Mouse (Mus musculus) lung, embryonic 16.5 days (tissue): ENCODE measurements around the gene Gm17018. TPM values are rescaled to one million over a fixed set of nuclear protein-coding genes. Genes with fewer than 3 reads are reported as not detected.

Experiments used
- ATAC-seq: fragments of 200-750 bp; cut with Nextera tagmentation; 2 replicates; pipeline ENCODE4 v1.8.0; 2017; ENCODE audit warnings: low read depth, mild to moderate bottlenecking, moderate library complexity
- H3K27ac ChIP-seq: fragments of 300-500 bp; sonication (generic); 2 replicates; pipeline ENCODE4 v1.5.1; 2014; ENCODE audit warnings: mild to moderate bottlenecking, control low read depth, low read length
- H3K27me3 ChIP-seq: fragments of 300-500 bp; sonication (generic); 2 replicates; pipeline ENCODE4 v1.6.1; 2014; ENCODE audit warnings: low read depth, low read length, mixed read lengths; ENCODE audit not compliant: control insufficient read depth, insufficient read depth
- H3K36me3 ChIP-seq: fragments of 300-500 bp; sonication (generic); 2 replicates; pipeline ENCODE4 v1.6.1; 2014; ENCODE audit warnings: low read length; ENCODE audit not compliant: control insufficient read depth, insufficient read depth
- H3K4me1 ChIP-seq: fragments of 300-500 bp; sonication (generic); replicated peaks from 2 replicates; pipeline ENCODE4 v1.6.1; 2014; ENCODE audit warnings: low read length, mixed read lengths; ENCODE audit not compliant: control insufficient read depth, insufficient read depth
- H3K4me2 ChIP-seq: fragments of 300-500 bp; sonication (generic); 2 replicates; pipeline ENCODE4 v1.6.1; 2014; ENCODE audit warnings: low read depth, low read length, control low read depth
- H3K4me3 ChIP-seq: fragments of 300-500 bp; sonication (generic); 2 replicates; pipeline ENCODE4 v1.5.1; 2014; ENCODE audit warnings: mild to moderate bottlenecking, low read length, control low read depth
- H3K9ac ChIP-seq: fragments of 300-500 bp; sonication (generic); 2 replicates; pipeline ENCODE4 v1.6.1; 2014; ENCODE audit warnings: low read length, control low read depth
- H3K9me3 ChIP-seq: fragments of 300-500 bp; sonication (generic); 2 replicates; pipeline ENCODE4 v1.6.1; 2016; ENCODE audit warnings: low read length; ENCODE audit not compliant: control insufficient read depth
- WGBS: fragments of 180-500 bp; shearing (Covaris S2); extraction: QIAGEN DNeasy Blood & Tissue Kit; methylation state at CpG from one replicate; pipeline ENCODE4 v1.1.7; 2014; 5-methylcytosine and 5-hydroxymethylcytosine counted together
- polyA plus RNA-seq: library from polyadenylated mRNA; unstranded; fragments of >200 nt; fragmentation: Nextera tagmentation; extraction: Ambion mirVana; gene quantifications from 2 replicates; pipeline ENCODE4 v1.2.1, GENCODE M21; 2015

The Gm17018 gene
- polyA plus RNA-seq, 1 experiment from 2014 or later, result 60.5 TPM

DNA sequence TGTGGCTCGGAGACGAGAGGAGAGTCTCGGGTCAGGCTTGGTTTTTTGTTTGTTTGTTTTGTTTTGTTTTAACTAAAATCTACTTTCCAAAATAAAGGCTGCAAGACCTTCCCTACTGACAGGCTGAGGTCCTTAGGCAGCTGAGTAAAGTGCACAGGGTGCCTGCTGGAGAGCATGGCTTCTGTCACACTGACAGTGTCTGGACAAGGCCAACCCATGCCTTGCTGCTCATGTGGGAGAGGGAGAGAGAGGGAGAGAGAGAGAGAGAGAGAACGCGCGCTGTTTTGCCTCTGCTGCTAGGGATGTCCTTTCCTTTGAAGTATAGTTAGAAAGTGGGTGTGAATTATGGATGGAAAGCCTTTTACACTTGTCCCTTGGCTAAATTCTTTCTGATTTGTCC lies 28.9 kb upstream of the Gm17018 start:
- H3K4me2 ChIP-seq, result no peak overlapping the region
- peaks cover 5% of the 10 kb centered on the region for H3K4me1 ChIP-seq
- peaks cover 9% of the 10 kb centered on the region; the same call in 1 of the 2 replicates for H3K36me3 ChIP-seq
- ATAC-seq, result no peak
- 64% methylated on average over 6 of the region's 6 CpGs for WGBS
- H3K27ac ChIP-seq, result no peak overlapping the region
- H3K9ac ChIP-seq, result no peak overlapping the region
- H3K4me3 ChIP-seq, result no peak overlapping the region
- H3K27me3 ChIP-seq, result no peaks in the 10 kb centered on the region
- H3K9me3 ChIP-seq, result no peaks in the 10 kb centered on the region

DNA sequence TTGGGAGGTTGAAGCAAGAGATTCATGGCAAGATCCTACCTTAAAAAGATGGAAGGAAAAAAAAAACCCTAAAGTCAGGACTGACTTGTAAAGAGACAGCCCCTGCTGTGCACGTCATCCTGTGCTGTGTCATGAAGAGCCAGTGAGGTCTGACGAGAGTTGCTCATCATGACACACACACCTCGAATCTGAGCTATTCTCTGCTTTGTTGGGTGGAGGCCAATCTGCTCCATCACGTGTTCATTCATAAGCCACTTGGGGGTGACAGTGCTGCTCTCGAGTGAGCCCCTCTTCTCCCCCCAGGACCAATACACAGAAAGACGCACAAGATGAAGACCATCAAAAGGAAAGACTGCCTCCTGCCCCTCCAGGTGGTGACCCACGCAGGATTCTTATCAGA lies 26.8 kb upstream of the Gm17018 start:
- Histone ChIP-seq H3K36me3 (no peaks in the 10 kb centered on the region), H3K27ac (no peak overlapping the region), H3K4me1 (peaks cover 5% of the 10 kb centered on the region), H3K9me3 (no peaks in the 10 kb centered on the region), H3K9ac (no peak overlapping the region), H3K4me2 (no peak overlapping the region), H3K4me3 (no peak overlapping the region), H3K27me3 (no peaks in the 10 kb centered on the region)
- ATAC-seq, result no peak
- WGBS, result 51% methylated on average over 7 of the region's 7 CpGs

DNA sequence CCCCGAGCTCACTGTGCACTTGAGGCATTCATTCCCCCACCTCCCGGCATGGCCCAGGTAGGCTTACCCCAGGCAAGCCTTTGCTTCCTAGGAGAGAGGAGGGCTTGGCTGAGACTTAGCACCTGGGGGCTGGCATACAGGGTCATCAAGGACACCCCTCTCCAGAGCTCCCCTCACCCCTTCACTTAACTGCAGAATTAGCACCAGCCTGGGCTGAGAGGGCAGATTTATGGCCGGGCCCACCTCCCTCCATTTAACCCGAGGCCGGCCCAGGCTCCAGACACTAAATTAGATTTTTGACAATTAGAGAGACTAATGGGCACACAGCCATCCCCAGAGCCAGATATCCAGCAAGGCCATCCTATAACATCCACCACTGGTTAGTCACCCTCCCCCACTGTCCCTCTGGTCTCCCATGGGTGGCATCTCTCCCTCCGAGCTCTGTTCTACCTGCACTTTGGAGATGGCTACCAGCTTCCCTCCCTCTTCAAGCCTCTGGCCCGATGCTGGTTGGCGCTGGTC lies 25.1 kb upstream of the Gm17018 start:
- H3K9ac ChIP-seq, result no peak overlapping the region
- no peak for ATAC-seq
- no peaks in the 10 kb centered on the region for H3K9me3 ChIP-seq
- WGBS, result 64% methylated on average over 8 of the region's 8 CpGs
- no peak overlapping the region for H3K27ac ChIP-seq
- no peaks in the 10 kb centered on the region for H3K27me3 ChIP-seq
- no peak overlapping the region for H3K4me3 ChIP-seq
- H3K36me3 ChIP-seq, result no peaks in the 10 kb centered on the region
- no peak overlapping the region for H3K4me2 ChIP-seq
- H3K4me1 ChIP-seq, result no peaks in the 10 kb centered on the region; the same call in 1 of the 2 replicates

DNA sequence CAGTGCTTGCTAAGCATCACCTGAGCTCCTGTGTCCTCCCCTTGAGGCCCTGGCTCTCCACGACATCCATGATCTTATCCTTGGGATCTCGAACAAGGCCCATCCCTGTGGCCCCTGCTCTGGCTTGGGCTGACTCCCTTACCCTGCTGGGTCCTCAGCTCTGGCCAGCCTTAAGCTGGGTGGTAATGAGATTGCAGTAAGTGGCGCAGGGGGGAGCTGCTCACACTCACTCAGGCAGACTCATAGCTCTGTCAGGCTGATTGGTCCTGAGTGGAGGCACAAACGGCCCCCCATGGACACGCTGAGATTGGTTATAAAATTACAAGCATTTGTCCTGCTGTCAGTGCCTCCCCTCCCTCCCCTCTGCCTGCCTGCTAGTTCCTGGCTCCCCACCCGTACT lies 24.5 kb upstream of the Gm17018 start:
- no peak overlapping the region for H3K4me2 ChIP-seq
- H3K9ac ChIP-seq, result no peak overlapping the region
- ATAC-seq, result no peak

GRCm38 (mm10) chr19:45537505-45537904 lies 22.9 kb upstream of the Gm17018 start:
- WGBS, result 26% methylated on average over 1 of the region's 1 CpGs
- no peak for ATAC-seq
- no peak overlapping the region for H3K4me3 ChIP-seq
- peaks cover 4% of the 10 kb centered on the region; the same call in 1 of the 2 replicates for H3K4me1 ChIP-seq
- H3K4me2 ChIP-seq, result no peak overlapping the region
- H3K9ac ChIP-seq, result no peak overlapping the region
- H3K27me3 ChIP-seq, result peaks cover 16% of the 10 kb centered on the region
- no peaks in the 10 kb centered on the region for H3K9me3 ChIP-seq
- no peaks in the 10 kb centered on the region for H3K36me3 ChIP-seq
- H3K27ac ChIP-seq, result no peak overlapping the region

More for the DNA sequence above, 24.5 kb upstream of the Gm17018 start:
- Histone ChIP-seq H3K27ac (no peak overlapping the region), H3K27me3 (peaks cover 6% of the 10 kb centered on the region), H3K9me3 (no peaks in the 10 kb centered on the region), H3K36me3 (no peaks in the 10 kb centered on the region), H3K4me1 (no peaks in the 10 kb centered on the region; the same call in 1 of the 2 replicates), H3K4me3 (no peak overlapping the region)
- WGBS, result 46% methylated on average over 6 of the region's 6 CpGs

DNA sequence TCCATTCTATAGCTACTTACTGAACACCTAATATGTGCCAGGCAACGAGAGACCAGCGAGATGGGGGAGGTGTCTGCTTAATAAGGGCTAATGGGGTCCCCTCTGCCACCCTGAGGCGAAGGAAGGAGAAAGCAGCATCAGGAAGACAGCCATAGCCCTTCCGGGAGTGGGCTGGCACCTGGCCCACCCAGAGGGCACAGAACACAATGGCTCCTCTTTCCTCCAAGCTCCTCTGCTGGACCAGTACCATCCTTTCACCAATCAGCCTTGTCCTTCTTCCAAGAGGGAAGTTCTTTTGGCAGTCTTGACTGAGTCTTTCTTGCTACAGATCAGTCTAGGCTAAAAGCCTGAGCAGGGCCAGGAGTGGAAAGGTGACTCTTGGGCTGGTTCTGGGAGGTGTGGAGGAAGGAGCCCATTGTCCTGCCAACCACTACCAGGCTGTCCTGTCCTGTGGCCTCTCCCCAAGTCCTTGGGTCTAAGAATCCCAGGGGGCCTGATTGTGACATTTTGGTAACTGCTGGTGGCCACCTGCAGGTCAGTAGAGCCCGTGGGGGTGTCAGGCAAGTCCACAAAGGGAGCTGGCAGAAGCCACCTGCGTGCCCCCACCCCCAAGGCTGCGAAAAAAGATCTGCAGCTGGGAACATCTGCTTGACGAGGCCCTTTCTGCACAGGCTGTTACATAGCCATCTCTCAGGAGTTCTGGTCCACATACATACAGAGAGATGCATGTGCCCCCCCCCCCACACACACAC lies 19.6 kb upstream of the Gm17018 start:
- Histone ChIP-seq H3K9me3 (no peaks in the 10 kb centered on the region), H3K9ac (no peak overlapping the region; the same call in 1 of the 2 replicates), H3K4me2 (peak overlapping the region; percentile 68), H3K27me3 (peaks cover 31% of the 10 kb centered on the region), H3K27ac (no peak overlapping the region), H3K36me3 (no peaks in the 10 kb centered on the region), H3K4me1 (peaks cover 14% of the 10 kb centered on the region), H3K4me3 (peak overlapping the region; percentile 45)
- no peak for ATAC-seq
- 25% methylated on average over 8 of the region's 8 CpGs for WGBS

GRCm38 (mm10) chr19:45541409-45542041 lies 18.9 kb upstream of the Gm17018 start:
- ATAC-seq, result peak; percentile 18; the same call in 1 of the 2 replicates
- 0% methylated on average over 26 of the region's 58 CpGs for WGBS
- H3K4me3 ChIP-seq, result peak overlapping the region; percentile 45
- peaks cover 14% of the 10 kb centered on the region for H3K4me1 ChIP-seq
- peak overlapping the region; percentile 51 for H3K9ac ChIP-seq
- H3K36me3 ChIP-seq, result no peaks in the 10 kb centered on the region
- peaks cover 32% of the 10 kb centered on the region for H3K27me3 ChIP-seq
- no peaks in the 10 kb centered on the region for H3K9me3 ChIP-seq
- H3K4me2 ChIP-seq, result peak overlapping the region; percentile 68
- H3K27ac ChIP-seq, result no peak overlapping the region

- ATAC-seq, result no peak
- no peaks in the 10 kb centered on the region for H3K9me3 ChIP-seq
- WGBS, result 28% methylated on average over 3 of the region's 3 CpGs
- H3K36me3 ChIP-seq, result no peaks in the 10 kb centered on the region
- H3K4me1 ChIP-seq, result peaks cover 14% of the 10 kb centered on the region
- H3K9ac ChIP-seq, result peak overlapping the region; percentile 51; the same call in 1 of the 2 replicates
- no peak overlapping the region for H3K27ac ChIP-seq
- H3K4me3 ChIP-seq, result peak overlapping the region; percentile 45
- H3K27me3 ChIP-seq, result peaks cover 32% of the 10 kb centered on the region
- peak overlapping the region; percentile 68 for H3K4me2 ChIP-seq
Observed at GRCm38 (mm10) chr19:45542061-45542460, 18.4 kb upstream of the Gm17018 start.
